Mouse (Mus musculus) cortical plate, adult 2 months (tissue): ENCODE data around the gene Nr2e3. TPM values are rescaled to one million over a fixed set of nuclear protein-coding genes. Genes with fewer than 3 reads are reported as not detected.
"Not testable (repeated sequence)": the region's sequence is repeated elsewhere in the genome, so short reads cannot be mapped to it uniquely, and the experiment has no call there.

Source experiments
- H3K27ac ChIP-seq: fragments of 200-500 bp; 2 replicates; pipeline ENCODE4 v1.5.1; 2012; ENCODE audit warnings: low read length, control low read depth, inconsistent platforms; ENCODE audit not compliant: insufficient read depth
- H3K4me1 ChIP-seq: fragments of 200-500 bp; 2 replicates; pipeline ENCODE4 v1.6.1; 2011; ENCODE audit warnings: low read length; ENCODE audit not compliant: control insufficient read depth, insufficient read depth
- H3K4me3 ChIP-seq: fragments of 200-500 bp; 2 replicates; pipeline ENCODE4 v1.5.1; 2011; ENCODE audit warnings: mild to moderate bottlenecking, low read length, control low read depth; ENCODE audit not compliant: insufficient read depth
- CTCF ChIP-seq: fragments of 200-500 bp; IDR thresholded peaks from 2 replicates; pipeline ENCODE4 v1.5.1; 2011; ENCODE audit warnings: mild to moderate bottlenecking, control low read depth, low read length; ENCODE audit not compliant: insufficient read depth; ENCODE audit errors: extremely low read depth
- POLR2A ChIP-seq: fragments of 200-500 bp; IDR thresholded peaks from 2 replicates; pipeline ENCODE4 v1.6.1; 2011; ENCODE audit warnings: mild to moderate bottlenecking, low read length, control low read depth; ENCODE audit not compliant: insufficient read depth; ENCODE audit errors: extremely low read depth
- polyA plus RNA-seq: library from polyadenylated mRNA; depleted of rRNA; stranded (reverse); fragments of >200 nt; gene quantifications from 2 replicates; pipeline ENCODE4 v1.2.3, GENCODE M21; 2012; rRNA removed

Gene Nr2e3
- polyA plus RNA-seq, 1 experiment = not detected

- H3K4me1 ChIP-seq = no peaks in the 10 kb centered on the region
- no peak overlapping the region for H3K27ac ChIP-seq
- no peak overlapping the region for H3K4me3 ChIP-seq
- TF ChIP-seq POLR2A = no peak
- no peak for TF ChIP-seq CTCF
Measured at GRCm38 (mm10) chr9:59941885-59942350, 18.5 kb downstream of the Nr2e3 start.

GRCm38 (mm10) chr9:59940913-59941884 lies 19.3 kb downstream of the Nr2e3 start:
- TF ChIP-seq CTCF = no peak
- no peak for TF ChIP-seq POLR2A
- no peaks in the 10 kb centered on the region for H3K4me1 ChIP-seq
- H3K4me3 ChIP-seq = no peak overlapping the region
- H3K27ac ChIP-seq = no peak overlapping the region

DNA sequence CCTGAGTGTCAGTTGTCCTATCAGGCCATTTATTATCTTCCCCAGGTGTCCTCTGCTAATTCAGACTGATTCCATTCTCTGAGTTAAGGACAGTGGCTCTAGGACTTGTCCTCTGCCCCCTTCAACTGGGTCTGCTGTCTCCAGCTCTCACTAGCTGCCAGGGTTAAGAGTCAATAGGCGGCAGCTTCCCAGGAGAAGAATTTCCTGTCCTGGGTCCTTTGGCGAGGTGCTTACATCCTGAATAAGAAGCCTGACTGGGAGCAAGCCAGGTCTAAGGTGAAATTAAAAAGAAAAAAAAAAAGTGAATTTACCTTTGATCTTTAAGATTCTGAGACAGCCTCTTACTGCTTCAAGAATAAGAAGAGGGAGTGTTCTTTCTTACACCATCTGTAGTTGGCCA lies 20.8 kb downstream of the Nr2e3 start:
- H3K4me1 ChIP-seq = no peaks in the 10 kb centered on the region
- TF ChIP-seq POLR2A = no peak
- H3K4me3 ChIP-seq = no peak overlapping the region
- no peak overlapping the region for H3K27ac ChIP-seq

DNA sequence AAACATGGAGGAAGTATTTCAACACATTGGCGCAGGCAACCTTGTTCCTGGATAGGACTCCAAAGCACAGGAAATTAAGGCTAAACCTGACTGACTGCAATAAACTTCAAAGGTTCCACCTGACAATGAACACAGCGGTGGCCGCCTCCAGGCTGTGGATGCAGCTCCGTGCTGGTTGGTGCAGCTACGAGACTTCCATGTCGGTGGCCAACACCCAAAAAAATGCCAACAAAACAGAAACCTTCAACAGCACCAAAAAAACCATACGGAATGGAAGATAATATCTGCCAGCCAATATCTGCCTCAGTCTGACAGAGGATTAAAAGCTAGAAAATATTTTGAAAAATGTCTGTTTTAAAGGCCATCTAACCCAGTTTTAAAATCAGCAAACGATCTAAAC lies 21.9 kb downstream of the Nr2e3 start:
- TF ChIP-seq CTCF (no peak), POLR2A (no peak)
- Histone ChIP-seq H3K4me1 (no peaks in the 10 kb centered on the region), H3K4me3 (no peak overlapping the region), H3K27ac (no peak overlapping the region)

DNA sequence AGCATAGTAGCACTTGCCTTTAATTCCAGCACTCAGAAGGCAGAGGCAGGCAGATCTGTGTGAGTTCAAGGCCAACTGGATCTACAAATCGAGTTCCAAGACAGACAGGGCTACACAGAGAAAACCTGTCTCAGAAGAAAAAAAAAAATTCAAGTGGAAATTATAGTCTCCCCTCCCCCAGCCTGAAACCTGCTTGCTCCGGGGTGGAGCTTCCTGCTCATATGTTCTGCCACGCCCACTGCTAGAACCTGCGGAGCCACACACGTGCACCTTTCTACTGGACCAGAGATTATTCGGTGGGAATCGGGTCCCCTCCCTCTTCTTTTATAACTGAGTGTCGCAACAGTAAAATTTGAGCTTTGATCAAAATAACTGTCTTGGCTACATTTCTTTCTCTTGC lies 24.6 kb downstream of the Nr2e3 start:
- not testable (repeated sequence) for H3K27ac ChIP-seq, H3K4me1 ChIP-seq, H3K4me3 ChIP-seq

DNA sequence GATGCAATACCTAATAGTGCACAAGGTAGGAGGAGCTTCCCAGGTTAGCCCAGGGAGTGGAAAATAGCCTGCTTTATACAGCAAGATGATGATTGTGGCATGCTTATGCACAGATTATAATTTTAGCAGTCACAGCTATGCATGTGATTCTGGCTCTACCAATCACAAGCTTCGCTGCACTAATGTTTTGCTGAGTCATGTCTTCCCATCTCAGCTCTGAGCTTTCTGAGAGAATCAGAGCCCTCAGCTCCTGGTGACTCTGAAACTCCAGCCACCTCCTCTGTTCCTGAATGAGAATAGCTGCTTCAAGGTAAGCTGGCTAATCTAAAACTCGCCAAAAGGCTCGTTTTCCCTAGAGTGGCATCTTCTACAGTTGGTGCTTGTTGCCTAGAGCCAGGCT lies 30.2 kb downstream of the Nr2e3 start:
- Histone ChIP-seq H3K4me1 (no peaks in the 10 kb centered on the region), H3K27ac (no peak overlapping the region), H3K4me3 (no peak overlapping the region)
- TF ChIP-seq CTCF (no peak), POLR2A (no peak)

GRCm38 (mm10) chr9:59914761-59915160 lies 45.7 kb downstream of the Nr2e3 start:
- Histone ChIP-seq H3K4me1 (no peaks in the 10 kb centered on the region), H3K4me3 (no peak overlapping the region), H3K27ac (no peak overlapping the region)
- TF ChIP-seq POLR2A (no peak), CTCF (no peak)

- H3K4me3 ChIP-seq = no peak overlapping the region
- H3K4me1 ChIP-seq = no peaks in the 10 kb centered on the region
- no peak for TF ChIP-seq POLR2A
- TF ChIP-seq CTCF = no peak
- H3K27ac ChIP-seq = no peak overlapping the region
Measured at GRCm38 (mm10) chr9:59903382-59903781, 57.1 kb downstream of the Nr2e3 start.

Other genes with a start within 250 kb of the Nr2e3 start
- 5.1 and 6.3 TPM in 2 replicates for gene Senp8, start 209.9 kb downstream of the Nr2e3 start, polyA plus RNA-seq
- gene Myo9a, start 209.8 kb downstream of the Nr2e3 start, polyA plus RNA-seq = 23.8 and 24.2 TPM in 2 replicates